Mouse (Mus musculus) heart, embryonic 11.5 days (tissue): ENCODE results near the gene Kcnj10. TPM values are rescaled to one million over a fixed set of nuclear protein-coding genes. Genes with fewer than 3 reads are reported as not detected.

ENCODE experiments used
- ATAC-seq: fragments of 200-750 bp; cut with Nextera tagmentation; replicated peaks from 2 replicates; pipeline ENCODE4 v1.8.0; 2017; ENCODE audit warnings: moderate library complexity; ENCODE audit not compliant: insufficient number of reproducible peaks, low FRiP score, low TSS enrichment
- H3K27ac ChIP-seq: fragments of 300-500 bp; sonication (generic); 2 replicates; pipeline ENCODE4 v1.5.1; 2014; ENCODE audit warnings: mild to moderate bottlenecking, low read depth, low read length
- H3K27me3 ChIP-seq: fragments of 300-500 bp; sonication (generic); 2 replicates; pipeline ENCODE4 v1.6.1; 2014; ENCODE audit warnings: mild to moderate bottlenecking, low read length, mixed read lengths; ENCODE audit not compliant: control insufficient read depth, insufficient read depth
- H3K36me3 ChIP-seq: fragments of 300-500 bp; sonication (generic); 2 replicates; pipeline ENCODE4 v1.6.1; 2014; ENCODE audit warnings: mild to moderate bottlenecking, low read length, moderate library complexity, mixed read lengths; ENCODE audit not compliant: control insufficient read depth, insufficient read depth
- H3K4me1 ChIP-seq: fragments of 300-500 bp; sonication (generic); 2 replicates; pipeline ENCODE4 v1.6.1; 2014; ENCODE audit warnings: low read length; ENCODE audit not compliant: control insufficient read depth, insufficient read depth
- H3K4me2 ChIP-seq: fragments of 300-500 bp; sonication (generic); 2 replicates; pipeline ENCODE4 v1.6.1; 2014; ENCODE audit warnings: mild to moderate bottlenecking, moderate library complexity
- H3K4me3 ChIP-seq: fragments of 300-500 bp; sonication (generic); 2 replicates; pipeline ENCODE4 v1.5.1; 2014; ENCODE audit warnings: low read depth, low read length
- H3K9ac ChIP-seq: fragments of 300-500 bp; sonication (generic); 2 replicates; pipeline ENCODE4 v1.6.1; 2014; ENCODE audit warnings: mild to moderate bottlenecking, low read depth, low read length, moderate library complexity
- H3K9me3 ChIP-seq: fragments of 300-500 bp; sonication (generic); replicated peaks from 2 replicates; pipeline ENCODE4 v1.6.1; 2016; ENCODE audit warnings: low read length; ENCODE audit not compliant: control insufficient read depth
- WGBS: fragments of 180-500 bp; shearing (Covaris S2); extraction: QIAGEN DNeasy Blood & Tissue Kit; methylation state at CpG from one replicate; pipeline ENCODE4 v1.1.7; 2014; ENCODE audit not compliant: insufficient replicate concordance; 5-methylcytosine and 5-hydroxymethylcytosine counted together
- polyA plus RNA-seq: library from polyadenylated mRNA; unstranded; fragments of >200 nt; fragmentation: Nextera tagmentation; extraction: Ambion mirVana; gene quantifications from 2 replicates; pipeline ENCODE4 v1.2.1, GENCODE M21; 2014

Gene Kcnj10
- polyA plus RNA-seq, 1 experiment from 2014 or later, result 0.09 TPM

DNA sequence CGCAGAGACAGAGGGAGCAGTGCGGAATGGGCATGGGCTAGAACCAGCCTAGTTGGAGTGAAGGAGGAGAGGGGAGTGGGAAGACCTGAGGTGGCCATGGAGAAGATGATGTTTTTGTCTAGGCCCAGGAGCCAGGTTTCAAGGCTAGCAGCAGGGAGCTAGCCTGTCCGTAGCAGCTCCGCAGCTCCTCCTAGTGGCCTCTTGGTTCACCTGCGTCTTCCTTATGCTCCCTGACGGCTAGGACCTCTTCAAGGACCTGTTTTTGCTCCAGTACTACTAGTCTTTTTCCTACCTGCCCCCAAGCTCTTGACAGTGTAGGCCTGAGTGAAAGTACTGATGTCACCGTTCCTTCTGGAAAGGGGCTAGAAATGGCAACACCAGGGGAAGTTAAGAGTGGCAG lies 16.3 kb upstream of the Kcnj10 start:
- no peak for ATAC-seq
- 10% methylated on average over 7 of the region's 7 CpGs for WGBS
- H3K27ac ChIP-seq, result no peak overlapping the region
- no peak overlapping the region for H3K9ac ChIP-seq
- H3K27me3 ChIP-seq, result peaks cover 62% of the 10 kb centered on the region
- no peak overlapping the region for H3K4me3 ChIP-seq
- peaks cover 4% of the 10 kb centered on the region; the same call in 1 of the 2 replicates for H3K4me1 ChIP-seq
- no peak overlapping the region for H3K4me2 ChIP-seq
- H3K36me3 ChIP-seq, result no peaks in the 10 kb centered on the region
- H3K9me3 ChIP-seq, result 0 out of 2 replicates have a peak, but pooled peaks cover 2% of the 10 kb centered on the region

DNA sequence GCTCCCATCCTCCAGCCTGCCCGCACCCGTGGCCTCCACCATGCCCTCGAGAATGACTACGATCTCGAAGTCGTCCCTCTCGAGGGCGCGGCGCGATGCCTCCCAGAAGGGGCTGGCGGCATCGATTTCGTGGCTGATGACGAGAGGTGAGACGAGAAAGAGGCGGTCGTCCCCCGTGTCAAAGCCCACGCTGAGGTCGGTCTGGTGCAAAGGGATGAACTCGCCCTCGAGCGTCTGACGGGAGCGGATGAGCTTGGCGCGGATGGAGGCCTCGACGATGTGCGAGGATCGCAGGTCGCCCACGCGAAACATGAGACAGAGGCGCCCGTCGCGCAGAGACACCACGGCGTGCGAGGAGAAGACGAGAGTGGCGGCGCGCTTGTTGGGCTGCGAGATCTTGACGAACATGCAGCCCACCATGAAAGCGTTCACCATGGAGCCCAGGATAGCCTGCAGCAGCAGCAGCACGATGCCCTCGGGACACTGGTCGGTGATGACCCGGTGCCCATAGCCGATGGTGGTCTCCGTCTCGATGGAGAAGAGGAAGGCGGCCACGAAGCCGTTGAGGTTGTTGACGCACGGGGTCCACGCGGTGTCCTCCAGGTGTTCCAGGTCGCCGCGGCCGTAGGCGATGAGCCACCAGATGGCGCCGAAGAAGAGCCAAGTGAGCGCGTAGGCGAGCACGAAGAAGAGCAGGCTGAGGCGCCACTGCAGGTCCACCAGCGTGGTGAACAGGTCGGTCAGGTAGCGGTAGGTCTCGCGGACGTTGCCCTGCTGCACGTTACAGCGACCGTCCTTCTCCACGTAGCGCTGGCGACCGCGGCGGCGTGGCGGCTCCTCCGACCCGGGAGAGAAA lies 15.1 kb upstream of the Kcnj10 start:
- 13% methylated on average over 94 of the region's 94 CpGs for WGBS

GRCm38 (mm10) chr1:172326684-172327083 lies 14.3 kb upstream of the Kcnj10 start:
- 39% methylated on average over 11 of the region's 11 CpGs for WGBS
- ATAC-seq, result no peak
- no peak overlapping the region for H3K27ac ChIP-seq
- no peaks in the 10 kb centered on the region for H3K36me3 ChIP-seq
- peaks cover 75% of the 10 kb centered on the region for H3K27me3 ChIP-seq
- peaks cover 4% of the 10 kb centered on the region; the same call in 1 of the 2 replicates for H3K4me1 ChIP-seq
- H3K4me2 ChIP-seq, result peak overlapping the region; percentile 78
- H3K9ac ChIP-seq, result no peak overlapping the region
- H3K9me3 ChIP-seq, result 0 out of 2 replicates have a peak, but pooled peaks cover 2% of the 10 kb centered on the region
- H3K4me3 ChIP-seq, result peak overlapping the region; percentile 38

More for the DNA sequence above, 15.1 kb upstream of the Kcnj10 start:
- H3K36me3 ChIP-seq, result no peaks in the 10 kb centered on the region
- H3K4me2 ChIP-seq, result peak overlapping the region; percentile 78
- H3K27ac ChIP-seq, result no peak overlapping the region
- H3K4me1 ChIP-seq, result peaks cover 4% of the 10 kb centered on the region; the same call in 1 of the 2 replicates
- peaks cover 69% of the 10 kb centered on the region for H3K27me3 ChIP-seq
- H3K9ac ChIP-seq, result no peak overlapping the region; the same call in 1 of the 2 replicates
- peak overlapping the region; percentile 38 for H3K4me3 ChIP-seq
- no peak for ATAC-seq
- 0 out of 2 replicates have a peak, but pooled peaks cover 2% of the 10 kb centered on the region for H3K9me3 ChIP-seq

DNA sequence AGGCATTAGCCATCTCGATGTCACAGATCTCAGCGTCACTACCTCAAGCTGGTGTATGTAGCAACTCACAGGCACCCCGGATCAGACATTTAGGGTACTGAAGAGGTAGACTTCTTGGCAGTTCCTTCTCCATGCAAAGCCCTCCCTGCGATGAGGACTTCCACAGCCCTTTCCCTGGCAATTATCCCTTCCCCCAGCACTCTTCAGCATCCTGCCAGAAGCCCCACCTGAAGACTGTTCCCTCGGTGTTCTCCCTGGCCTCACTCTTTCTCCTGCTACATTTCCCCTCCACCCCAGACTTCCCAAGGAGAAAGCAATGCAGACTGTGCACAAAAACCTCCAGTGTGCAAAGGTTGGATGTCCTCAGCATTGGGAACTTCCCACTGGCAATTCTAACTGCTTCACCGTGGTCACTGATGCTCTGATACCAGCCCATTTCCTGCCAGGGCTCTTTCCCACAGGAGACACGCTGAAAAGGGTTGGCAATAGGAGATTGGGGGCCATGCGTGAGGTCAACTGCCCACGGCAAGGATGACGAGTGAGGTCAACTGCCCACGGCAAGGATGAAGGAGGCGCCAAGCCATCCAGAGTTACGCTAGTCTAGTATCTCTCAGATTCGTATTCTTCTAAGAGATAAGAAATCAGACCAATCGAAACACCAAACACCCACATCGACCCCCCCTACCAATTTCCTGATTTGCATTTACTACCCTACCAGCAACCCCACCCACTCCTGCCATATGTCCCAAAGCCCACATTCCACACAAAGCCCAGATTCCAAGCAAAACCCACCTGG lies 13.6 kb upstream of the Kcnj10 start:
- Histone ChIP-seq H3K4me2 (no peak overlapping the region), H3K27ac (no peak overlapping the region), H3K4me1 (peaks cover 4% of the 10 kb centered on the region; the same call in 1 of the 2 replicates), H3K27me3 (peaks cover 69% of the 10 kb centered on the region), H3K9ac (no peak overlapping the region), H3K36me3 (no peaks in the 10 kb centered on the region), H3K9me3 (0 out of 2 replicates have a peak, but pooled peaks cover 2% of the 10 kb centered on the region), H3K4me3 (no peak overlapping the region)
- no peak for ATAC-seq
- 74% methylated on average over 16 of the region's 16 CpGs for WGBS

DNA sequence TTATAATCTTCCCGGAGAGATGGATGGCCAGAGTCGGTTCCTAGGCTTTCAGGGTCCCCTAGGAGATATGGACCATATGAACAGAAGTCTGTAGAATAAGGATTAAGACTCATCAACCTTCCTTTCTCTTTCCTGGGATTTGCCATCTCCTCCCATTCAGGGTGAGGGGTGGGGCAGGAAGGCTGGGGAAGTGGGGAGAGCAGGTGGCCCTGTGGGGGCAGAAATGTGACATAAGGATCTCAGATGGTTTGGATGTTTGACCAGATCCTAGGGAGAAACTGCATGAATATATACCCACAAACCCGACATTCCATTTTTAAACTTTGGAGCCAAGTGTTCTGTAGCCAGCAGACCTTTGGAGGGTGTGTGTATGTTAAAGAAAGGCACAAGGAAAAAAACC lies 13.0 kb upstream of the Kcnj10 start:
- 80% methylated on average over 3 of the region's 3 CpGs for WGBS
- no peak overlapping the region for H3K4me2 ChIP-seq
- no peak overlapping the region for H3K27ac ChIP-seq
- H3K9ac ChIP-seq, result no peak overlapping the region
- no peaks in the 10 kb centered on the region for H3K36me3 ChIP-seq
- 0 out of 2 replicates have a peak, but pooled peaks cover 2% of the 10 kb centered on the region for H3K9me3 ChIP-seq
- H3K4me3 ChIP-seq, result no peak overlapping the region
- ATAC-seq, result no peak
- peaks cover 4% of the 10 kb centered on the region; the same call in 1 of the 2 replicates for H3K4me1 ChIP-seq
- peaks cover 65% of the 10 kb centered on the region for H3K27me3 ChIP-seq

GRCm38 (mm10) chr1:172328461-172328860 lies 12.5 kb upstream of the Kcnj10 start:
- Histone ChIP-seq H3K36me3 (no peaks in the 10 kb centered on the region), H3K27ac (no peak overlapping the region), H3K4me2 (no peak overlapping the region), H3K4me1 (peaks cover 4% of the 10 kb centered on the region; the same call in 1 of the 2 replicates), H3K4me3 (no peak overlapping the region), H3K9me3 (0 out of 2 replicates have a peak, but pooled peaks cover 2% of the 10 kb centered on the region), H3K27me3 (peaks cover 68% of the 10 kb centered on the region), H3K9ac (no peak overlapping the region)
- ATAC-seq, result no peak
- 67% methylated on average over 7 of the region's 7 CpGs for WGBS

GRCm38 (mm10) chr1:172329131-172329530 lies 11.9 kb upstream of the Kcnj10 start, which contains the start of gene Kcnj9:
Kcnj9 (minus strand) TSS chr1:172329318.
- Histone ChIP-seq H3K9me3 (0 out of 2 replicates have a peak, but pooled peaks cover 2% of the 10 kb centered on the region), H3K27me3 (peaks cover 74% of the 10 kb centered on the region), H3K9ac (no peak within 1 kb of the TSS), H3K4me3 (no peak within 1 kb of the TSS), H3K27ac (no peak within 1 kb of the TSS; the same call in 1 of the 2 replicates), H3K36me3 (no peaks in the 10 kb centered on the region), H3K4me2 (no peak within 1 kb of the TSS), H3K4me1 (peaks cover 4% of the 10 kb centered on the region; the same call in 1 of the 2 replicates)
- WGBS, result 25% methylated on average over 9 of the region's 9 CpGs
- ATAC-seq, result no peak

DNA sequence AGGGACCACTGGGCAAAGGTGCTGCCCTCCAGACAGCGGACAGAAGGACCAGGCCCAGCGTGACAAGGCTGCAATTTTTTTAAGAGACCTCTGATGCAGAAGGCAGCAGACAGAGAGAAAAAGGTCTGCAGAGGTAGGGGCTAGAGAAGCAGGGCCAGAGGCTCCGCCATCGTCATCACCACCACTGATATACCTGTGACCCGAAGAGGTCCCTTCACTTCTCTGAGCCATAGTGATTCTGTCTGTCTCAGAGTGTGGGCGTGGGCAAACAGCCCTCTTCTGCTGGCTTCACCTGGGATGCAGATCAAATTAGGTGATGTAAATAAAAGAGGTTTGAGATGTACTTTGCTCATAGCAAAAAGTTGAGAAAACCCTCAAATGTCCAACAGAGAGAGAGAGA lies 11.4 kb upstream of the Kcnj10 start:
- no peak for ATAC-seq
- WGBS, result 59% methylated on average over 6 of the region's 6 CpGs
- H3K4me2 ChIP-seq, result no peak overlapping the region
- 0 out of 2 replicates have a peak, but pooled peaks cover 2% of the 10 kb centered on the region for H3K9me3 ChIP-seq
- no peaks in the 10 kb centered on the region for H3K36me3 ChIP-seq
- H3K4me3 ChIP-seq, result no peak overlapping the region
- H3K9ac ChIP-seq, result no peak overlapping the region
- peaks cover 75% of the 10 kb centered on the region for H3K27me3 ChIP-seq
- peaks cover 4% of the 10 kb centered on the region; the same call in 1 of the 2 replicates for H3K4me1 ChIP-seq
- no peak overlapping the region; the same call in 1 of the 2 replicates for H3K27ac ChIP-seq
